29 mouse cellular contexts compared by ENCODE assay signal in genomic region chr9:15578946-15579345, GRCm38 (mm10). TPM values are rescaled to one million over a fixed set of nuclear protein-coding genes. Genes with fewer than 3 reads are reported as not detected.
"Had no signal": no experiment of that assay in that cellular context is flagged by ENCODE, and none has a peak within 500 bp of the region (broad histone marks: within the 10 kb centered on the region; RNA-seq: fewer than 3 reads in every experiment).

No protein-coding gene starts in this region.

- H3K4me1 ChIP-seq: heart, embryonic 13.5 days; heart, embryonic 15.5 days; hindbrain, embryonic 10.5 days; hindbrain, embryonic 12.5 days; kidney, embryonic 15.5 days; liver, embryonic 13.5 days had no signal

- H3K9ac ChIP-seq: heart, embryonic 13.5 days; heart, embryonic 15.5 days; hindbrain, embryonic 12.5 days; hindbrain, embryonic 14.5 days; kidney, embryonic 15.5 days; limb, embryonic 12.5 days; liver, embryonic 13.5 days had no signal

- H3K36me3 ChIP-seq: heart, embryonic 13.5 days; heart, embryonic 15.5 days; hindbrain, embryonic 10.5 days; hindbrain, embryonic 12.5 days; kidney, embryonic 15.5 days; limb, embryonic 10.5 days; limb, embryonic 12.5 days; liver, embryonic 13.5 days had no signal

- ATAC-seq: hindbrain, embryonic 16.5 days; inflammation-experienced regulatory T-cells, adult 6 months; intestine, postnatal 0 days had no signal

- H3K4me3 ChIP-seq: gastrocnemius, adult 2 months; heart, adult 2 months; heart, embryonic 13.5 days; heart, embryonic 15.5 days; hindbrain, embryonic 10.5 days; hindbrain, embryonic 12.5 days; kidney, embryonic 15.5 days; layer of hippocampus, adult 2 months; left cerebral cortex, adult 2 months; limb, embryonic 10.5 days; limb, embryonic 12.5 days; liver, embryonic 13.5 days had no signal

- H3K27me3 ChIP-seq: heart, embryonic 13.5 days; heart, embryonic 15.5 days; hindbrain, embryonic 12.5 days; kidney, embryonic 15.5 days; limb, embryonic 12.5 days; liver, embryonic 13.5 days had no signal

- DNase-seq: gastrocnemius, adult 2 months; gastrocnemius, postnatal 10 days; gastrocnemius, postnatal 25 days; heart, adult 2 months; heart, postnatal 14 days; heart, postnatal 4 days; kidney, adult 18-20 months; kidney, adult 8-10 months; kidney, postnatal 25 days; kidney, postnatal 4 days; liver; liver, embryonic 13.5 days had no signal

- H3K9me3 ChIP-seq: heart, embryonic 13.5 days; heart, embryonic 15.5 days; hindbrain, embryonic 10.5 days; hindbrain, embryonic 12.5 days; kidney, embryonic 15.5 days; limb, embryonic 10.5 days; liver, embryonic 13.5 days had no signal

- H3K4me2 ChIP-seq: heart, embryonic 11.5 days; heart, embryonic 13.5 days; heart, embryonic 15.5 days; hindbrain, embryonic 12.5 days; hindbrain, embryonic 14.5 days; kidney, embryonic 15.5 days; limb, embryonic 12.5 days; liver, embryonic 11.5 days; liver, embryonic 13.5 days had no signal

- H3K27ac ChIP-seq: gastrocnemius, adult 2 months; heart, adult 2 months; heart, embryonic 13.5 days; heart, embryonic 15.5 days; hindbrain, embryonic 10.5 days; hindbrain, embryonic 12.5 days; hindbrain, embryonic 14.5 days; kidney, embryonic 15.5 days; kidney, postnatal 0 days; layer of hippocampus, adult 2 months; left cerebral cortex, adult 2 months; limb, embryonic 10.5 days; limb, embryonic 12.5 days; liver, embryonic 13.5 days had no signal

RNA-seq across cellular contexts. Expression of gene Deup1, which starts 48.8 kb away (rescaled TPM):
- total RNA-seq: gastrocnemius, adult 2 months; gastrocnemius, postnatal 25 days; granulocyte monocyte progenitor cell, adult 5-6 weeks; heart, adult 2 months had no signal
- polyA plus RNA-seq: liver, embryonic 13.5 days had no signal
